Mouse (Mus musculus) limb, embryonic 14.5 days (tissue): ENCODE results near the gene Tubb5. TPM values are rescaled to one million over a fixed set of nuclear protein-coding genes. Genes with fewer than 3 reads are reported as not detected.

Experiments
- ATAC-seq: fragments of 200-750 bp; cut with Nextera tagmentation; 2 replicates; pipeline ENCODE4 v1.8.0; 2017; ENCODE audit warnings: low read depth, moderate number of reproducible peaks, moderate TSS enrichment; ENCODE audit not compliant: low FRiP score
- DNase-seq: peaks from one replicate; pipeline ENCODE4 v3.0.0-alpha.2; 2015; ENCODE audit warnings: low spot score
- H3K27ac ChIP-seq: fragments of 300-500 bp; sonication (generic); replicated peaks from 2 replicates; pipeline ENCODE4 v1.5.1; 2014; ENCODE audit warnings: low read depth, mild to moderate bottlenecking, low read length, moderate library complexity, mixed read lengths
- H3K27me3 ChIP-seq: fragments of 300-500 bp; sonication (generic); 2 replicates; pipeline ENCODE4 v1.6.1; 2014; ENCODE audit warnings: low read length, mixed read lengths; ENCODE audit not compliant: control insufficient read depth, insufficient read depth
- H3K36me3 ChIP-seq: fragments of 300-500 bp; sonication (generic); 2 replicates; pipeline ENCODE4 v1.6.1; 2014; ENCODE audit warnings: mild to moderate bottlenecking, low read length, moderate library complexity, mixed read lengths; ENCODE audit not compliant: control insufficient read depth, insufficient read depth
- H3K4me1 ChIP-seq: fragments of 300-500 bp; sonication (generic); 2 replicates; pipeline ENCODE4 v1.6.1; 2014; ENCODE audit warnings: antibody characterized with exemption, low read length, mixed read lengths; ENCODE audit not compliant: control insufficient read depth, insufficient read depth
- H3K4me2 ChIP-seq: fragments of 300-500 bp; sonication (generic); replicated peaks from 2 replicates; pipeline ENCODE4 v1.6.1; 2014; ENCODE audit warnings: low read depth, mild to moderate bottlenecking, low read length, moderate library complexity; ENCODE audit not compliant: severe bottlenecking
- H3K4me3 ChIP-seq: fragments of 300-500 bp; sonication (generic); replicated peaks from 2 replicates; pipeline ENCODE4 v1.5.1; 2014; ENCODE audit warnings: low read length
- H3K9ac ChIP-seq: fragments of 300-500 bp; sonication (generic); 2 replicates; pipeline ENCODE4 v1.6.1; 2014; ENCODE audit warnings: mild to moderate bottlenecking, low read depth, low read length, moderate library complexity; ENCODE audit not compliant: severe bottlenecking
- H3K9me3 ChIP-seq: fragments of 300-500 bp; sonication (generic); 2 replicates; pipeline ENCODE4 v1.6.1; 2016; ENCODE audit warnings: low read length; ENCODE audit not compliant: control insufficient read depth
- POLR2A ChIP-seq: fragments of 200-500 bp; IDR thresholded peaks from 2 replicates; pipeline ENCODE4 v1.8.0; 2012; ENCODE audit warnings: inconsistent platforms, mild to moderate bottlenecking, moderate library complexity, borderline replicate concordance; ENCODE audit not compliant: insufficient read depth, insufficient read length; ENCODE audit errors: extremely low read depth
- WGBS: fragments of 180-500 bp; shearing (Covaris S2); extraction: QIAGEN DNeasy Blood & Tissue Kit; methylation state at CpG from one replicate; pipeline ENCODE4 v1.1.7; 2014; 5-methylcytosine and 5-hydroxymethylcytosine counted together
- polyA plus RNA-seq, 2 experiments: library from polyadenylated mRNA; depleted of rRNA in 1 of 2; stranded (reverse) in 1 of 2; unstranded in 1 of 2; fragments of >200 nt; fragmentation: Nextera tagmentation in 1 of 2; extraction: Ambion mirVana in 1 of 2; gene quantifications; 2 replicates each; pipeline versions ENCODE4 v1.2.1 to v1.2.3; 2012 to 2014

Gene Tubb5
- polyA plus RNA-seq, 2 experiments: 808 to 1,341 TPM

GRCm38 (mm10) chr17:35812736-35813135, 25.4 kb downstream of the Tubb5 start:
- no peak for DNase-seq

DNA sequence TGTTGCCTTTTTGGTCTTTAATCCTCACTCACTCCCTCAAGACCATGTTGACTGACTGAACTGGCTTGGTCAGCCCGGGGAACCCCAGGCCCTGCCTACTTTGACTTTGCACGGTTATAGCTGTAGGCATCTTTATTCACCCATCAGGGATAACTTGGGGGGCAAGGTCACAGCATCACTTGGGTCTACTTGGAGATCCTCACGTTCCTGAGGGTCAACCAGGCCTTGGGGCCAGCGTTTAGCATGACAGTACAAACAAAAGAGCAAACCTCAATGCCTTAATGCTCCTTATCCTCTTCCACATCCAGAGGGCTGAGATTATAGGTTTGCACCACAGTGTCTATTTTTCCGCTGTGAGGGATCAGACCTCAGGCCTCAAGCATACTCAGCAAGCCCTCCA, 25.8 kb downstream of the Tubb5 start:
- H3K4me2 ChIP-seq: no peak overlapping the region
- DNase-seq (no peak), ATAC-seq (no peak)
- no peaks in the 10 kb centered on the region for H3K36me3 ChIP-seq
- no peak overlapping the region for H3K4me3 ChIP-seq
- peaks cover 27% of the 10 kb centered on the region for H3K4me1 ChIP-seq
- TF ChIP-seq POLR2A: no peak
- no peaks in the 10 kb centered on the region for H3K9me3 ChIP-seq
- WGBS: 81% methylated on average over 5 of the region's 5 CpGs
- H3K27ac ChIP-seq: peak overlapping the region; percentile 75; the same call in 1 of the 2 replicates
- H3K9ac ChIP-seq: no peak overlapping the region
- H3K27me3 ChIP-seq: no peaks in the 10 kb centered on the region

More at GRCm38 (mm10) chr17:35812736-35813135, 25.4 kb downstream of the Tubb5 start:
- no peaks in the 10 kb centered on the region for H3K9me3 ChIP-seq
- H3K36me3 ChIP-seq: no peaks in the 10 kb centered on the region
- WGBS: 61% methylated on average over 6 of the region's 6 CpGs
- no peak; the same call in 1 of the 2 replicates for ATAC-seq
- no peak for TF ChIP-seq POLR2A
- H3K9ac ChIP-seq: no peak overlapping the region
- peak overlapping the region; percentile 75 for H3K27ac ChIP-seq
- H3K4me2 ChIP-seq: no peak overlapping the region
- peaks cover 27% of the 10 kb centered on the region for H3K4me1 ChIP-seq
- H3K4me3 ChIP-seq: no peak overlapping the region
- no peaks in the 10 kb centered on the region for H3K27me3 ChIP-seq

- H3K4me1 ChIP-seq: peaks cover 24% of the 10 kb centered on the region
- no peaks in the 10 kb centered on the region for H3K27me3 ChIP-seq
- DNase-seq: no peak
- no peak overlapping the region for H3K4me2 ChIP-seq
- H3K36me3 ChIP-seq: no peaks in the 10 kb centered on the region
- no peaks in the 10 kb centered on the region for H3K9me3 ChIP-seq
- no peak overlapping the region for H3K27ac ChIP-seq
- H3K9ac ChIP-seq: no peak overlapping the region
- 84% methylated on average over 5 of the region's 5 CpGs for WGBS
- ATAC-seq: no peak
- no peak overlapping the region for H3K4me3 ChIP-seq
- no peak for TF ChIP-seq POLR2A
Measured at GRCm38 (mm10) chr17:35810900-35811648, 27.0 kb downstream of the Tubb5 start.

- Histone ChIP-seq H3K4me1 (peaks cover 19% of the 10 kb centered on the region), H3K36me3 (no peaks in the 10 kb centered on the region), H3K4me2 (no peak overlapping the region), H3K9me3 (no peaks in the 10 kb centered on the region), H3K9ac (no peak overlapping the region), H3K4me3 (no peak overlapping the region), H3K27ac (no peak overlapping the region), H3K27me3 (no peaks in the 10 kb centered on the region)
- 89% methylated on average over 11 of the region's 11 CpGs for WGBS
- ATAC-seq: no peak
- no peak for TF ChIP-seq POLR2A
- no peak for DNase-seq
Measured at GRCm38 (mm10) chr17:35809395-35809794, 28.7 kb downstream of the Tubb5 start.

DNA sequence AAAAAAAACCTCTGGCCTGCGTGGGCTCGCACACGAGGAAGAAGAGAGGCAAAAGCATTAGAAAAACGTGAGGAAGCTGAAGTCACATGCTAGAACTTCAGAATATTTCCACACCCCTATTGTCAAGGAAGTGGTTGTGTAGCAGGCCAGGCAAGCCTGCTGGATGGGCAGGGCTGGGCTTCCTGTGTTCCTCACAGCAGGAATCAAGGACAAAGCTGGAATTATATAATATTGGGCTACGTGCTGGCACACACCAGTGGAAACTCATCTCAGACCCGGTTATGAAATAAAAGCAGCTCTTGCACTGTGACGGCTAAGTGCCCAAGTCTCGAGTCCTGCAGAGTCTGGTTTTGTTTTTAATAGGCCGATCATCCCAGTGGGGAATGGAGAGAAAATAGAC, 30.0 kb downstream of the Tubb5 start:
- DNase-seq: peak; percentile 56
- TF ChIP-seq POLR2A: no peak
- no peaks in the 10 kb centered on the region for H3K9me3 ChIP-seq
- H3K27ac ChIP-seq: peak overlapping the region; percentile 55
- no peaks in the 10 kb centered on the region for H3K27me3 ChIP-seq
- no peak overlapping the region for H3K4me2 ChIP-seq
- no peak for ATAC-seq
- no peak overlapping the region for H3K9ac ChIP-seq
- H3K36me3 ChIP-seq: no peaks in the 10 kb centered on the region
- H3K4me1 ChIP-seq: peaks cover 8% of the 10 kb centered on the region
- WGBS: 46% methylated on average over 9 of the region's 9 CpGs
- H3K4me3 ChIP-seq: no peak overlapping the region
